Mouse (Mus musculus): ENCODE data around the gene Rab3il1. TPM values are rescaled to one million over a fixed set of nuclear protein-coding genes. Genes with fewer than 3 reads are reported as not detected.

The Rab3il1 gene
- polyA plus RNA-seq, 1 experiment from 2014 or later = 23.8 TPM

GRCm38 (mm10) chr19:9956624-9957388 lies 44.7 kb upstream of the Rab3il1 start:
- DNase-seq (ENCODE audit: low spot score) = no peak
- WGBS = 65% methylated on average over 4 of the region's 4 CpGs

GRCm38 (mm10) chr19:9957965-9958364 lies 43.5 kb upstream of the Rab3il1 start:
- 85% methylated on average over 5 of the region's 5 CpGs for WGBS
- no peak overlapping the region for H3K4me3 ChIP-seq (ENCODE audit: low read depth, low read length)
- H3K9ac ChIP-seq (replicated peaks; ENCODE audit: low read depth) = no peak overlapping the region
- H3K4me1 ChIP-seq (ENCODE audit: insufficient read depth, low read depth, low read length) = peaks cover 13% of the 10 kb centered on the region; the same call in 1 of the 2 replicates
- no peaks in the 10 kb centered on the region for H3K9me3 ChIP-seq (ENCODE audit: low read length)
- TF ChIP-seq EP300 (IDR thresholded peaks at IDR 0.05) (no peak), CTCF (IDR thresholded peaks at IDR 0.05) (no peak)
- no peak overlapping the region for H3K4me2 ChIP-seq (replicated peaks; ENCODE audit: low read depth, low read length)
- H3K27ac ChIP-seq (ENCODE audit: low read length) = no peak overlapping the region
- ATAC-seq (no peak), DNase-seq (ENCODE audit: low spot score) (no peak)
- H3K27me3 ChIP-seq (replicated peaks; ENCODE audit: insufficient read depth, low read length) = no peaks in the 10 kb centered on the region
- no peaks in the 10 kb centered on the region for H3K36me3 ChIP-seq (ENCODE audit: insufficient read depth, low read length)

More at GRCm38 (mm10) chr19:9956624-9957388, 44.7 kb upstream of the Rab3il1 start:
- TF ChIP-seq CTCF (IDR thresholded peaks at IDR 0.05) (no peak), EP300 (IDR thresholded peaks at IDR 0.05) (no peak)
- Histone ChIP-seq H3K27me3 (replicated peaks; ENCODE audit: insufficient read depth, low read length) (no peaks in the 10 kb centered on the region), H3K27ac (ENCODE audit: low read length) (no peak overlapping the region), H3K36me3 (ENCODE audit: insufficient read depth, low read length) (no peaks in the 10 kb centered on the region), H3K4me2 (replicated peaks; ENCODE audit: low read depth, low read length) (no peak overlapping the region), H3K9ac (replicated peaks; ENCODE audit: low read depth) (no peak overlapping the region), H3K9me3 (ENCODE audit: low read length) (no peaks in the 10 kb centered on the region), H3K4me1 (ENCODE audit: insufficient read depth, low read depth, low read length) (peaks cover 13% of the 10 kb centered on the region; the same call in 1 of the 2 replicates), H3K4me3 (ENCODE audit: low read depth, low read length) (no peak overlapping the region)
- no peak for ATAC-seq

- no peaks in the 10 kb centered on the region for H3K9me3 ChIP-seq (ENCODE audit: low read length)
- WGBS = 41% methylated on average over 5 of the region's 5 CpGs
- H3K9ac ChIP-seq (replicated peaks; ENCODE audit: low read depth) = no peak overlapping the region
- H3K4me3 ChIP-seq (ENCODE audit: low read depth, low read length) = no peak overlapping the region
- no peak overlapping the region for H3K4me2 ChIP-seq (replicated peaks; ENCODE audit: low read depth, low read length)
- TF ChIP-seq EP300 (IDR thresholded peaks at IDR 0.05) (peak; percentile 89), CTCF (IDR thresholded peaks at IDR 0.05) (no peak)
- ATAC-seq = peak; percentile 61
- H3K36me3 ChIP-seq (ENCODE audit: insufficient read depth, low read length) = no peaks in the 10 kb centered on the region
- H3K4me1 ChIP-seq (ENCODE audit: insufficient read depth, low read depth, low read length) = no peaks in the 10 kb centered on the region
- peak; percentile 26 for DNase-seq (ENCODE audit: low spot score)
- no peaks in the 10 kb centered on the region for H3K27me3 ChIP-seq (replicated peaks; ENCODE audit: insufficient read depth, low read length)
- H3K27ac ChIP-seq (ENCODE audit: low read length) = no peak overlapping the region
These were observed 40.7 kb upstream of the Rab3il1 start for GRCm38 (mm10) chr19:9960769-9961168.

- Histone ChIP-seq H3K27ac (ENCODE audit: low read length) (no peak overlapping the region), H3K4me1 (ENCODE audit: insufficient read depth, low read depth, low read length) (no peaks in the 10 kb centered on the region), H3K9me3 (ENCODE audit: low read length) (no peaks in the 10 kb centered on the region), H3K27me3 (replicated peaks; ENCODE audit: insufficient read depth, low read length) (no peaks in the 10 kb centered on the region), H3K36me3 (ENCODE audit: insufficient read depth, low read length) (no peaks in the 10 kb centered on the region), H3K9ac (replicated peaks; ENCODE audit: low read depth) (no peak overlapping the region), H3K4me3 (ENCODE audit: low read depth, low read length) (no peak overlapping the region), H3K4me2 (replicated peaks; ENCODE audit: low read depth, low read length) (no peak overlapping the region)
- TF ChIP-seq EP300 (IDR thresholded peaks at IDR 0.05) (no peak), CTCF (IDR thresholded peaks at IDR 0.05) (no peak; the same call in 1 of the 2 replicates)
- ATAC-seq (no peak), DNase-seq (ENCODE audit: low spot score) (no peak)
- WGBS = 19% methylated on average over 7 of the region's 7 CpGs
These were observed 37.1 kb upstream of the Rab3il1 start for GRCm38 (mm10) chr19:9964205-9964916.

- TF ChIP-seq EP300 (IDR thresholded peaks at IDR 0.05) = no peak
- no peak for TF ChIP-seq CTCF (IDR thresholded peaks at IDR 0.05)
- DNase-seq (ENCODE audit: low spot score) = no peak
- 0 out of 2 replicates have a peak, but pooled peaks have one; percentile 26 for ATAC-seq
These were observed 35.2 kb upstream of the Rab3il1 start for GRCm38 (mm10) chr19:9966096-9966867.

More at GRCm38 (mm10) chr19:9966096-9966867, 35.2 kb upstream of the Rab3il1 start:
- Histone ChIP-seq H3K36me3 (ENCODE audit: insufficient read depth, low read length) (no peaks in the 10 kb centered on the region), H3K4me2 (replicated peaks; ENCODE audit: low read depth, low read length) (no peak overlapping the region), H3K27ac (ENCODE audit: low read length) (no peak overlapping the region), H3K9ac (replicated peaks; ENCODE audit: low read depth) (no peak overlapping the region), H3K4me1 (ENCODE audit: insufficient read depth, low read depth, low read length) (no peaks in the 10 kb centered on the region), H3K4me3 (ENCODE audit: low read depth, low read length) (no peak overlapping the region), H3K9me3 (ENCODE audit: low read length) (no peaks in the 10 kb centered on the region), H3K27me3 (replicated peaks; ENCODE audit: insufficient read depth, low read length) (no peaks in the 10 kb centered on the region)
- WGBS = 59% methylated on average over 2 of the region's 2 CpGs

Measured in lung, postnatal 0 days (tissue).